In the genomic region with DNA sequence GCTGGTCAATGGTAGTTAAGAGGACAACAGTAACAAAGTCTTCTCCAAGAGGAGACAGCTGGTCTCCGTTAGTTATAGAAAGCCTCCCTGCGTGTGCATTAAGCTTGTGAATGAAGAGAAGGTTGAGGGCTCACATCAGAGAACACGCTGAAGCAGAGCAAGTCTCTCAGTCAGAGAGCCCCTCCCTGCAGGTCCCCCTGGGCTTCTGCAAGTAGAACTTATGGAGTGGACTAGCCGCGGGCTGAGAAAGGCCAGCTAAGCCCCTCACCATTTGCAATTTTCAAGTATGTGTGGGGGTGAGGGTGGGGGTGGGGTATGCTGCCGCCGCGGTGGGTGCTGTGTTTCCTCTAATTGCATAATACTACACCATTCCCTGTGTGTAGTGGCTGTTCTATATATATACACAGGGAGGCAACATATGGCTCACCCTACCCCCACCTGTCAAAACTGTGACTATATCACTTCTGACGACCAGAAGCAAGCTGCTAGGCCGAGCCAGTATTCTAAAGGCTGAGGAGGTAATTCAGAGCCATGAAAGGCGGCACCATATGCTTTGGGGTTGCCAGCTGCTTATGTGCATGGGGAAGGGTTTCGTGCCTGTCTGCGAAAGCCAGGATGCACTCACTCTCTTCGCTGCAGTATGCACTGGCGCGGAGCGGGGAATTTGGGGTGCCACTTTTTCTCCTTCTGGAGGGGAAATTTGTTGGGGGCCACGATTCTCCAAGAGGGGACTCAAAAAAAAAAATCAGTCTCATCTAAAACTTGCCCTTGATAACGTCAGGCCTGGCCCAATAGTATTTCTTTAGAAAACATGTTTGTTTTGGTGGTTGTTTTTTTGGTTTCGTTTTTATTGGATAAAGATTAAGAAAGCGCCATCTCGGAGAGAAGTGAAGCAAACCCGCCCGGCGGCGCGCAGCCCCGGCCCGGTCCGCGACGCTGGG, we compare ENCODE assay signal across 9 mouse cellular contexts. TPM values are rescaled to one million over a fixed set of nuclear protein-coding genes. Genes with fewer than 3 reads are reported as not detected.
DNase-seq lines count a peak whose midpoint lies in the region; ATAC-seq and TF ChIP-seq lines count a peak whose summit lies in the region.
"Had no signal": no experiment of that assay in that cellular context is flagged by ENCODE, and none has a peak within 500 bp of the region (broad histone marks: within the 10 kb centered on the region; RNA-seq: fewer than 3 reads in every experiment).

No protein-coding gene starts in this region.

- no peak for ATAC-seq in kidney, postnatal 0 days (replicated peaks; ENCODE audit: low FRiP score, low read depth)
- ATAC-seq in neural tube, embryonic 12.5 days (ENCODE audit: low FRiP score, low read depth): peak; percentile 57
- ATAC-seq: Patski had no signal

- H3K27me3 ChIP-seq in kidney, postnatal 0 days (ENCODE audit: insufficient read depth, low read length): peaks cover 32% of the 10 kb centered on the region
- H3K27me3 ChIP-seq in hindbrain, embryonic 10.5 days (ENCODE audit: insufficient read depth, poor library complexity, severe bottlenecking): peaks cover 66% of the 10 kb centered on the region
- peaks cover 47% of the 10 kb centered on the region for H3K27me3 ChIP-seq in neural tube, embryonic 12.5 days (replicated peaks)
- H3K27me3 ChIP-seq: Patski had no signal

- H3K27ac ChIP-seq in kidney, postnatal 0 days: no peak overlapping the region
- peak overlapping the region; percentile 85; the same call in 1 of the 2 replicates for H3K27ac ChIP-seq in cortical plate, adult 2 months (ENCODE audit: insufficient read depth, low read length)
- H3K27ac ChIP-seq in hindbrain, embryonic 10.5 days: peak overlapping the region; percentile 79; the same call in 1 of the 2 replicates
- no peak overlapping the region for H3K27ac ChIP-seq in neural tube, embryonic 12.5 days

- TF ChIP-seq POLR2A in cortical plate, adult 2 months (IDR thresholded peaks at IDR 0.05; ENCODE audit: extremely low read depth, insufficient read depth, low read length): peak; percentile 28; the same call in 1 of the 2 replicates

- H3K4me1 ChIP-seq in kidney, postnatal 0 days (replicated peaks; ENCODE audit: insufficient read depth, low read length): peaks cover 10% of the 10 kb centered on the region; the same call in 1 of the 2 replicates
- H3K4me1 ChIP-seq in cortical plate, adult 2 months (ENCODE audit: control insufficient read depth, insufficient read depth, low read length): peaks cover 7% of the 10 kb centered on the region; the same call in 1 of the 2 replicates
- H3K4me1 ChIP-seq in hindbrain, embryonic 10.5 days (replicated peaks): peaks cover 39% of the 10 kb centered on the region
- H3K4me1 ChIP-seq in neural tube, embryonic 12.5 days: peaks cover 15% of the 10 kb centered on the region

- no peak for TF ChIP-seq CTCF in kidney, postnatal 0 days (IDR thresholded peaks at IDR 0.05; ENCODE audit: low read depth)
- no peak for TF ChIP-seq CTCF in cortical plate, adult 2 months (IDR thresholded peaks at IDR 0.05; ENCODE audit: extremely low read depth, insufficient read depth, low read length)

- no peaks in the 10 kb centered on the region for H3K9me3 ChIP-seq in kidney, postnatal 0 days (replicated peaks; ENCODE audit: low read length)
- H3K9me3 ChIP-seq in hindbrain, embryonic 10.5 days: peaks cover 7% of the 10 kb centered on the region
- H3K9me3 ChIP-seq in neural tube, embryonic 12.5 days: no peaks in the 10 kb centered on the region

- peak overlapping the region; percentile 61 for H3K4me3 ChIP-seq in kidney, postnatal 0 days (replicated peaks; ENCODE audit: low read depth, low read length)
- H3K4me3 ChIP-seq in cortical plate, adult 2 months (ENCODE audit: insufficient read depth, low read length): peak overlapping the region; percentile 37
- H3K4me3 ChIP-seq in hindbrain, embryonic 10.5 days: peak overlapping the region; percentile 65
- peak overlapping the region; percentile 54 for H3K4me3 ChIP-seq in neural tube, embryonic 12.5 days

- 10% methylated on average over 32 of the region's 32 CpGs for WGBS in kidney, postnatal 0 days
- 14% methylated on average over 32 of the region's 32 CpGs for WGBS in hindbrain, embryonic 10.5 days
- WGBS in neural tube, embryonic 12.5 days: 12% methylated on average over 32 of the region's 32 CpGs

- H3K4me2 ChIP-seq in kidney, postnatal 0 days (ENCODE audit: low read length): peak overlapping the region; percentile 84
- H3K4me2 ChIP-seq in neural tube, embryonic 12.5 days (replicated peaks): peak overlapping the region; percentile 92

- 0 out of 2 replicates have a peak overlapping the region, but pooled peaks have one; percentile 36 for H3K9ac ChIP-seq in kidney, postnatal 0 days (ENCODE audit: low read depth, low read length)
- H3K9ac ChIP-seq in neural tube, embryonic 12.5 days: peak overlapping the region; percentile 54; the same call in 1 of the 2 replicates

- intact Hi-C loops in left cerebral cortex, postnatal 14 days (cut with DNase I): loop anchor here (2.0 to 5.0 kb wide), 2 partner anchors 18 to 52 kb away; partner anchors contain the start of gene Kcnk12

- H3K36me3 ChIP-seq in kidney, postnatal 0 days (ENCODE audit: insufficient read depth, low read length): no peaks in the 10 kb centered on the region
- H3K36me3 ChIP-seq in hindbrain, embryonic 10.5 days: no peaks in the 10 kb centered on the region
- H3K36me3 ChIP-seq in neural tube, embryonic 12.5 days: no peaks in the 10 kb centered on the region

- DNase-seq in kidney, postnatal 0 days (ENCODE audit: low spot score): peak; percentile 3
- no peak for DNase-seq in kidney, adult 9 months
- peak; percentile 54 for DNase-seq in hindbrain, embryonic 10.5 days (ENCODE audit: low spot score)
- DNase-seq in left cerebral cortex, postnatal 14 days (ENCODE audit: low spot score in 2 of 2): peak; percentile 77 to 89
- DNase-seq in yolk sac, embryonic 10.5 days (ENCODE audit: low spot score): no peak
- no peak for DNase-seq in urinary bladder, postnatal 4 days (ENCODE audit: low spot score in 2 of 2)

RNA-seq across cellular contexts. Expression of gene Kcnk12, which starts 52.5 kb away (rescaled TPM):
- polyA plus RNA-seq in kidney, postnatal 0 days (2015; fragmentation: Nextera tagmentation; extraction: Ambion mirVana): 0.14 TPM in 1 of 2 replicates, not detected in the other
- polyA plus RNA-seq in cortical plate, adult 2 months (2012; rRNA removed): 14.3 and 16.2 TPM in 2 replicates
- polyA plus RNA-seq in hindbrain, embryonic 10.5 days (2016; fragmentation: Nextera tagmentation; extraction: Ambion mirVana): 0.12 and 0.19 TPM in 2 replicates
- 10 to 100 TPM; 29.9 to 35.0 TPM for total RNA-seq in left cerebral cortex, postnatal 14 days (2021)
- 0.32 and 0.49 TPM in 2 replicates for polyA plus RNA-seq in neural tube, embryonic 12.5 days (2016; fragmentation: Nextera tagmentation; extraction: Ambion mirVana)
- polyA plus RNA-seq: Patski had no signal

Comparison
In these comparisons a context has a peak if more than half of its experiments do, and no peak if none do; other contexts are left out.
1. DNase-seq: peak in kidney, postnatal 0 days (single experiment), hindbrain, embryonic 10.5 days (single experiment) and left cerebral cortex, postnatal 14 days (2 of 2); none in kidney, adult 9 months (single experiment), yolk sac, embryonic 10.5 days (single experiment) and urinary bladder, postnatal 4 days (0 of 2).
2. H3K27ac ChIP-seq: peak in cortical plate, adult 2 months (single experiment) and hindbrain, embryonic 10.5 days (single experiment); none in kidney, postnatal 0 days (single experiment) and neural tube, embryonic 12.5 days (single experiment).
3. RNA of gene Kcnk12, which starts 52.5 kb away (polyA plus RNA-seq): 14.3 to 16.2 TPM in cortical plate, adult 2 months; 0.32 to 0.49 TPM in neural tube, embryonic 12.5 days, 0.14 TPM in kidney, postnatal 0 days and 0.12 to 0.19 TPM in hindbrain, embryonic 10.5 days; every median in the first group is over 10 times any median in the second.
4. Peak in every context shown above with its lines, with median percentiles within 50 percentile points of each other: H3K4me3 ChIP-seq.